Mouse (Mus musculus) cerebellum, adult 9-11 months (tissue): ENCODE measurements around the gene Inafm2.

Source experiments
- DNase-seq: peaks from one replicate; pipeline ENCODE4 v3.0.0; 2022

Gene Inafm2

GRCm38 (mm10) chr2:118783663-118784062, 38.1 kb downstream of the Inafm2 start:
- no peak for DNase-seq

GRCm38 (mm10) chr2:118786525-118786924, 41.0 kb downstream of the Inafm2 start:
- no peak for DNase-seq

GRCm38 (mm10) chr2:118789501-118789900, 43.9 kb downstream of the Inafm2 start:
- peak; percentile 91 for DNase-seq

GRCm38 (mm10) chr2:118790221-118790550, 44.6 kb downstream of the Inafm2 start:
- DNase-seq, result no peak

GRCm38 (mm10) chr2:118790551-118791525, 45.3 kb downstream of the Inafm2 start:
- peak; percentile 91 for DNase-seq

GRCm38 (mm10) chr2:118791591-118792258, 46.2 kb downstream of the Inafm2 start:
- peak; percentile 64 for DNase-seq

GRCm38 (mm10) chr2:118792259-118792613, 46.7 kb downstream of the Inafm2 start:
- DNase-seq, result peak; percentile 59

GRCm38 (mm10) chr2:118793636-118794035, 48.1 kb downstream of the Inafm2 start:
- DNase-seq, result no peak
